Mouse (Mus musculus) cerebellum, adult 2 months (tissue): ENCODE measurements around the gene Rin3. TPM values are rescaled to one million over a fixed set of nuclear protein-coding genes. Genes with fewer than 3 reads are reported as not detected.

Experiments
- DNase-seq, 2 experiments: peaks; one replicate each; pipeline ENCODE4 v3.0.0; 2021
- H3K27ac ChIP-seq: fragments of 200-500 bp; 2 replicates; pipeline ENCODE4 v1.5.1; 2012; ENCODE audit warnings: low read length, control low read depth, inconsistent platforms; ENCODE audit not compliant: insufficient read depth
- H3K27me3 ChIP-seq: fragments of 200-500 bp; 2 replicates; pipeline ENCODE4 v1.6.1; 2012; ENCODE audit warnings: inconsistent platforms, mild to moderate bottlenecking, low read length, moderate library complexity; ENCODE audit not compliant: control insufficient read depth, insufficient read depth
- H3K4me1 ChIP-seq: fragments of 200-500 bp; 2 replicates; pipeline ENCODE4 v1.6.1; 2011; ENCODE audit warnings: low read length; ENCODE audit not compliant: control insufficient read depth, insufficient read depth
- H3K4me3 ChIP-seq: fragments of 200-500 bp; replicated peaks from 2 replicates; pipeline ENCODE3; 2011; ENCODE audit warnings: mild to moderate bottlenecking, low read depth, low read length, control low read depth; ENCODE audit not compliant: insufficient read depth
- CTCF ChIP-seq: fragments of 200-500 bp; IDR thresholded peaks from 2 replicates; pipeline ENCODE4 v1.5.1; 2011; ENCODE audit warnings: low read depth, mild to moderate bottlenecking, control low read depth, low read length, moderate library complexity, borderline replicate concordance; ENCODE audit not compliant: insufficient read depth
- POLR2A ChIP-seq: fragments of 200-500 bp; IDR thresholded peaks from 2 replicates; pipeline ENCODE4 v1.6.1; 2011; ENCODE audit warnings: low read length, control low read depth, borderline replicate concordance; ENCODE audit not compliant: insufficient read depth
- WGBS: fragments of 180-500 bp; shearing (Covaris S2); methylation state at CpG from one replicate; pipeline ENCODE4 v1.1.7; 2018; 5-methylcytosine and 5-hydroxymethylcytosine counted together
- polyA plus RNA-seq: library from polyadenylated mRNA; depleted of rRNA; stranded (reverse); fragments of >200 nt; gene quantifications from 2 replicates; pipeline ENCODE4 v1.2.3, GENCODE M21; 2012; rRNA removed

The Rin3 gene
- 1.1 and 1.2 TPM in 2 replicates for polyA plus RNA-seq

DNA sequence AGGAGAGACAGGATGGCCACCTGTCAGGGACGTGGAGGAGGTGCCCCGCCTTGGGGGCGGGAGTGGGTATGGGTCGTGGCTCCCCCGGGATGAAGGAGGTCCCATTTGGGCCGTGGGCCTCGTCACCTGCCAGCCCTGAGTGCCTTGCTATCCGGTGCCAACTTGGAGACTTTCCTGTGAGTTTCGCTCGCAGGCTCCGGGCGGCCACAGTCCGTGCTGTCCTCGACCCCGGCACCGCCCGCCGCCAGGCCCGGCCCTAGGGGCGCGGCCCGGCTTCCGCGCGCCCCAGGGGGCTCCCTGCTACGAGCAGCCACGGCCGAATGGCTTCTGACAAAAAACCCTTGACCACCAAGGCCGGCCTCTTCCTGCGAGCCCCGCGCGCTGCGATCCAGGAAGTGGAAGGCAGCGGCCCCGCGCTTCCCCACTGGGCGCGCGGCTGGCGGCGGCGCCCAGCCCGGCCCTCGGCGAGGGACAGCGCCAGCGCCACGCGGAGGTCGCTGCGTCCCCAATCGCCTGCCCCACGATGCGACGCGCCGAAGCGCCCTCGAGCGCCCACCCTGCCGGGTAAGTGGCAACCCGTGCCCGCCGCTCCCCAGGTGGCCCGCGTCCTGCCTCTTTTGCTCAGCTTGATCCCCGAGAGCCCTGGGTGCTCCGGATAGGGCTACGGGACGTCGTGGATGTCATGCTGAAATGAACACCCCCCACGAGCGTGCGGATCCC is at the start of gene Rin3:
Rin3 (plus strand) TSS at position 286 of the 720 bp plus-strand sequence.
- peak within 1 kb of the TSS; percentile 38 for H3K4me3 ChIP-seq
- WGBS = 1% methylated on average over 75 of the region's 75 CpGs
- peak; percentile 20 to 28 for DNase-seq
- no peak within 1 kb of the TSS for H3K27ac ChIP-seq
- peaks cover 8% of the 10 kb centered on the region for H3K4me1 ChIP-seq
- TF ChIP-seq CTCF (no peak), POLR2A (no peak)
- H3K27me3 ChIP-seq = peaks cover 5% of the 10 kb centered on the region; the same call in 1 of the 2 replicates

GRCm38 (mm10) chr12:102235551-102235950 is 47.3 kb upstream of the Rin3 start:
- no peak overlapping the region for H3K4me3 ChIP-seq

DNA sequence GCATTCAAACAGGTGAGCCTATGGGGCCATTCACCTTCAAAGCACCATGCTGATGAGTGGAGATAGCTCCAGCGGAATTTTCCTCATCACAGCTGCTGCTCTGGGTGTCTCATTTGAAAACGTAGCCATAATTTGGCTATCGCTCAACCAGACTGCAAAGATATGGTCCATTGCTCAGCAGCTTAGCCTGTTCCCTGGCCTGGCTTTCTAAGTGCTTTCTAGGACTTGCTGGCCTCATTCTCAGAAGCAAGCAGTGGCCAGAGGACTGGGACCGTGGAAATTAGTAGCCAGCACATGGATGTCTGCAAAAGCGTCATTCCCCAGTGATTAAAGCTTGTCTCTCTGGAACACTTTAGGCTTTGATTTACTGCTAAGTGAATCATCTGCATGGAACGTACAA is 46.5 kb upstream of the Rin3 start:
- no peak for TF ChIP-seq POLR2A
- no peak for TF ChIP-seq CTCF
- H3K27ac ChIP-seq = no peak overlapping the region
- DNase-seq = no peak
- no peaks in the 10 kb centered on the region for H3K4me1 ChIP-seq
- WGBS = 64% methylated on average over 6 of the region's 6 CpGs
- H3K27me3 ChIP-seq = no peaks in the 10 kb centered on the region
- no peak overlapping the region for H3K4me3 ChIP-seq

More at GRCm38 (mm10) chr12:102235551-102235950, 47.3 kb upstream of the Rin3 start:
- Histone ChIP-seq H3K4me1 (no peaks in the 10 kb centered on the region), H3K27me3 (no peaks in the 10 kb centered on the region), H3K27ac (no peak overlapping the region)
- TF ChIP-seq POLR2A (no peak), CTCF (no peak)
- WGBS = 90% methylated on average over 3 of the region's 3 CpGs
- no peak for DNase-seq

DNA sequence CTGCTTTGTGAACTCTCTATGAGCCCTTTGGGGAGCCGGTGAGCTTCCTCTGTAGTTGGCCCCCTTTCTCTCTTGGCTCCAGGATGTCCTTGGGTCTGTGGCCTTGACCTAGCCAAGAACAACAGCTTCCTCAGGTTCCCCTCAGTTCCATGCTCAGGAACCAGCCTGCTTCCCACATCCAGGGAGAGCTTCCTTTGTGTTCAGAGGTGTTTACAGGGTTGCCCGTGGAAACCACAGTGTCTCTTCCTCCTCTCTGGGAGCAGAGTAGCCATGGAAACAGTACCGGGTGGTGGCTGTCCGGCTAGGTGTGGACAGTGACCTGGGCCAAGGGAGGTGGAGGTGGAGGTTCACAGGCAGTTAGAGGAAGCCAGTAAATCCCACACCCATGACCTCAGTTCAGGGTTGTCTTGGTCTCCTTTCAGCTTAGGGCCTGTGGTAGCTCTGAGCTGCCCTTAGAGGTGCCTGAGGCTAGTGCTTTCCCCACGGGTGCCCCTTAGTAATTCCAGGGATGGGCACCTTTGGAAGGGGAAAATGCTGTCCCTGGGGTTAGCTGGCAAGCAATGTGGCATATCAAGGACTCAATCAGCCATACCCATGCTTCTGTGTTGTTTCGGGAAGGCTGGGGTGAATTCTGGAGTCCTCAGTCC is 40.6 kb upstream of the Rin3 start:
- Histone ChIP-seq H3K27ac (no peak overlapping the region), H3K4me1 (0 out of 2 replicates have a peak, but pooled peaks cover 4% of the 10 kb centered on the region), H3K27me3 (no peaks in the 10 kb centered on the region), H3K4me3 (no peak overlapping the region)
- WGBS = 68% methylated on average over 6 of the region's 6 CpGs
- DNase-seq = no peak
- TF ChIP-seq CTCF (no peak), POLR2A (no peak)

GRCm38 (mm10) chr12:102243915-102244314 is 38.9 kb upstream of the Rin3 start:
- no peak for DNase-seq
- Histone ChIP-seq H3K4me1 (0 out of 2 replicates have a peak, but pooled peaks cover 4% of the 10 kb centered on the region), H3K27me3 (no peaks in the 10 kb centered on the region), H3K4me3 (no peak overlapping the region), H3K27ac (no peak overlapping the region)
- WGBS = 67% methylated on average over 1 of the region's 1 CpGs
- no peak for TF ChIP-seq CTCF
- TF ChIP-seq POLR2A = no peak

- TF ChIP-seq CTCF = no peak
- TF ChIP-seq POLR2A = no peak
- Histone ChIP-seq H3K27me3 (no peaks in the 10 kb centered on the region), H3K4me1 (peaks cover 4% of the 10 kb centered on the region; the same call in 1 of the 2 replicates), H3K4me3 (no peak overlapping the region), H3K27ac (no peak overlapping the region)
- DNase-seq = no peak
- 92% methylated on average over 5 of the region's 5 CpGs for WGBS
Measured at GRCm38 (mm10) chr12:102246226-102246625, 36.6 kb upstream of the Rin3 start.

GRCm38 (mm10) chr12:102248104-102248503 is 34.7 kb upstream of the Rin3 start:
- Histone ChIP-seq H3K27me3 (no peaks in the 10 kb centered on the region), H3K27ac (no peak overlapping the region), H3K4me1 (peaks cover 4% of the 10 kb centered on the region; the same call in 1 of the 2 replicates), H3K4me3 (no peak overlapping the region)
- 93% methylated on average over 6 of the region's 6 CpGs for WGBS
- no peak for TF ChIP-seq POLR2A
- no peak for TF ChIP-seq CTCF
- no peak for DNase-seq
